ENCODE assay signal across 24 mouse cellular contexts in genomic region chr11:57955476-57955875, GRCm38 (mm10). TPM values are rescaled to one million over a fixed set of nuclear protein-coding genes. Genes with fewer than 3 reads are reported as not detected.
DNase-seq lines count a peak whose midpoint lies in the region; ATAC-seq and TF ChIP-seq lines count a peak whose summit lies in the region.
"Had no signal": no experiment of that assay in that cellular context is flagged by ENCODE, and none has a peak within 500 bp of the region (broad histone marks: within the 10 kb centered on the region; RNA-seq: fewer than 3 reads in every experiment).

No protein-coding gene starts in this region.

- peak overlapping the region; percentile 67 for H3K27ac ChIP-seq in heart, embryonic 11.5 days (ENCODE audit: low read depth, low read length)
- peak overlapping the region; percentile 96 for H3K27ac ChIP-seq in liver, embryonic 16.5 days (ENCODE audit: low read length)
- H3K27ac ChIP-seq: hindbrain, embryonic 12.5 days; hindbrain, postnatal 0 days; intestine, embryonic 15.5 days; limb, embryonic 13.5 days; macrophage; midbrain, embryonic 13.5 days; neural tube, embryonic 13.5 days had no signal

- intact Hi-C loops in heart, postnatal 10 days (cut with DNase I) = no loop called here

- no peaks in the 10 kb centered on the region for H3K9me3 ChIP-seq in heart, embryonic 11.5 days (replicated peaks; ENCODE audit: control insufficient read depth, low read length)
- H3K9me3 ChIP-seq in G1E (replicated peaks) = no peaks in the 10 kb centered on the region
- H3K9me3 ChIP-seq in liver, embryonic 16.5 days (replicated peaks; ENCODE audit: control insufficient read depth, low read length) = no peaks in the 10 kb centered on the region
- H3K9me3 ChIP-seq: hindbrain, embryonic 12.5 days; intestine, embryonic 15.5 days; limb, embryonic 13.5 days; midbrain, embryonic 13.5 days; neural tube, embryonic 13.5 days had no signal

- no peak overlapping the region for H3K9ac ChIP-seq in heart, embryonic 11.5 days (ENCODE audit: low read depth, low read length)
- H3K9ac ChIP-seq in liver, embryonic 16.5 days (ENCODE audit: low read depth, low read length) = peak overlapping the region; percentile 59
- H3K9ac ChIP-seq: forebrain, postnatal 0 days; hindbrain, embryonic 12.5 days; intestine, embryonic 15.5 days; limb, embryonic 13.5 days; midbrain, embryonic 13.5 days; neural tube, embryonic 13.5 days had no signal

- H3K27me3 ChIP-seq in heart, embryonic 11.5 days (ENCODE audit: control insufficient read depth, insufficient read depth, low read length) = no peaks in the 10 kb centered on the region
- no peaks in the 10 kb centered on the region for H3K27me3 ChIP-seq in G1E (ENCODE audit: insufficient read depth, low read length)
- no peaks in the 10 kb centered on the region for H3K27me3 ChIP-seq in liver, embryonic 16.5 days (ENCODE audit: control insufficient read depth, insufficient read depth, low read depth, low read length)
- H3K27me3 ChIP-seq: hindbrain, embryonic 12.5 days; intestine, embryonic 15.5 days; limb, embryonic 13.5 days; midbrain, embryonic 13.5 days; neural tube, embryonic 13.5 days; Patski had no signal

- no peak for ATAC-seq in heart, embryonic 11.5 days (replicated peaks; ENCODE audit: insufficient number of reproducible peaks, low FRiP score, low TSS enrichment)
- ATAC-seq in G1E (ENCODE audit: extremely low read depth, insufficient number of reproducible peaks, low FRiP score, poor library complexity, severe bottlenecking) = no peak
- ATAC-seq in liver, embryonic 16.5 days (ENCODE audit: low read depth) = no peak
- ATAC-seq: forebrain, postnatal 0 days; hindbrain, postnatal 0 days; midbrain, embryonic 13.5 days; Patski had no signal

- no peak for TF ChIP-seq CTCF in G1E (IDR thresholded peaks at IDR 0.05; ENCODE audit: low read depth, low read length)

- H3K36me3 ChIP-seq in heart, embryonic 11.5 days (ENCODE audit: control insufficient read depth, insufficient read depth, low read length) = no peaks in the 10 kb centered on the region
- H3K36me3 ChIP-seq in G1E (replicated peaks) = no peaks in the 10 kb centered on the region
- no peaks in the 10 kb centered on the region for H3K36me3 ChIP-seq in liver, embryonic 16.5 days (ENCODE audit: control insufficient read depth, insufficient read depth)
- H3K36me3 ChIP-seq: hindbrain, embryonic 12.5 days; intestine, embryonic 15.5 days; limb, embryonic 13.5 days; midbrain, embryonic 13.5 days; neural tube, embryonic 13.5 days had no signal

- WGBS in heart, embryonic 11.5 days (ENCODE audit: insufficient replicate concordance) = 77% methylated on average over 7 of the region's 7 CpGs
- 78% methylated on average over 7 of the region's 7 CpGs for WGBS in liver, embryonic 16.5 days (ENCODE audit: insufficient replicate concordance)

- DNase-seq in heart, postnatal 10 days = no peak
- no peak for DNase-seq in G1E (ENCODE audit: low spot score)
- peak; percentile 40 for DNase-seq in ZHBTc4 (ENCODE audit: low read depth, low spot score)
- no peak for DNase-seq in c-Kit-positive CD71-positive TER-119-positive erythroid progenitor cells, embryonic 14.5 days (ENCODE audit: low spot score)
- DNase-seq in cerebellum, postnatal 4 days (ENCODE audit: low spot score in 2 of 2) = no peak
- DNase-seq: cerebellum, adult 8-10 months; cerebellum, postnatal 25 days; forebrain, postnatal 0 days; gastrocnemius, postnatal 10 days; kidney, adult 2 months; kidney, postnatal 4 days; lung, adult 2 months; lung, postnatal 10 days; right cerebral cortex, postnatal 4 days had no signal

- no peak overlapping the region for H3K4me2 ChIP-seq in heart, embryonic 11.5 days
- H3K4me2 ChIP-seq in liver, embryonic 16.5 days (ENCODE audit: low read depth, low read length) = peak overlapping the region; percentile 56
- H3K4me2 ChIP-seq: hindbrain, embryonic 12.5 days; intestine, embryonic 15.5 days; limb, embryonic 13.5 days; midbrain, embryonic 13.5 days; neural tube, embryonic 13.5 days had no signal

- no peak overlapping the region for H3K4me3 ChIP-seq in heart, embryonic 11.5 days (ENCODE audit: low read depth, low read length)
- H3K4me3 ChIP-seq in G1E (ENCODE audit: low read depth, low read length) = peak overlapping the region; percentile 56; the same call in 1 of the 2 replicates
- H3K4me3 ChIP-seq in liver, embryonic 16.5 days (ENCODE audit: low read depth, low read length) = no peak overlapping the region
- H3K4me3 ChIP-seq: hindbrain, embryonic 12.5 days; intestine, embryonic 15.5 days; limb, embryonic 13.5 days; midbrain, embryonic 13.5 days; neural tube, embryonic 13.5 days had no signal

- H3K4me1 ChIP-seq in heart, embryonic 11.5 days (ENCODE audit: control insufficient read depth, insufficient read depth, low read length) = peaks cover 7% of the 10 kb centered on the region
- H3K4me1 ChIP-seq in G1E (ENCODE audit: insufficient read depth, low read depth, low read length) = peaks cover 83% of the 10 kb centered on the region
- peaks cover 81% of the 10 kb centered on the region for H3K4me1 ChIP-seq in liver, embryonic 16.5 days (ENCODE audit: control insufficient read depth, low read depth, low read length)
- H3K4me1 ChIP-seq: hindbrain, embryonic 12.5 days; limb, embryonic 13.5 days; midbrain, embryonic 13.5 days; neural tube, embryonic 13.5 days had no signal

RNA-seq across cellular contexts. Expression of gene Larp1, which starts 53.4 kb away (rescaled TPM):
- 16.9 and 19.5 TPM in 2 replicates for polyA plus RNA-seq in heart, embryonic 11.5 days (2014; fragmentation: Nextera tagmentation; extraction: Ambion mirVana)
- total RNA-seq in heart, postnatal 10 days (2021) = 10 to 100 TPM; 57.8 to 61.3 TPM
- total RNA-seq in G1E (2014; fragmentation: Nextera tagmentation) (184 and 189 TPM in 2 replicates), G1E (2017) (31.4 and 34.7 TPM in 2 replicates)
- polyA plus RNA-seq in G1E (2012) = 111 and 123 TPM in 2 replicates
- 14.2 and 14.9 TPM in 2 replicates for polyA plus RNA-seq in liver, embryonic 16.5 days (2015; fragmentation: Nextera tagmentation; extraction: Ambion mirVana)
